Mouse (Mus musculus): ENCODE measurements around the gene Ywhaq. TPM values are rescaled to one million over a fixed set of nuclear protein-coding genes. Genes with fewer than 3 reads are reported as not detected.

Ywhaq gene
- 1,158 and 1,235 TPM in 2 replicates for polyA plus RNA-seq (2015; fragmentation: Nextera tagmentation; extraction: Ambion mirVana)

GRCm38 (mm10) chr12:21417100-21418070 is at the start of gene Ywhaq:
Gene Ywhaq, minus strand, starts transcription at chr12:21417637.
- Histone ChIP-seq H3K27ac (peak within 1 kb of the TSS; percentile 100), H3K36me3 (peaks cover 30% of the 10 kb centered on the region), H3K9ac (replicated peaks) (peak within 1 kb of the TSS; percentile 99), H3K27me3 (no peaks in the 10 kb centered on the region), H3K4me2 (replicated peaks) (peak within 1 kb of the TSS; percentile 85), H3K4me1 (replicated peaks) (peaks cover 23% of the 10 kb centered on the region), H3K9me3 (peaks cover 11% of the 10 kb centered on the region; the same call in 1 of the 2 replicates), H3K4me3 (replicated peaks) (peak within 1 kb of the TSS; percentile 75)
- under 1% methylated on average over 90 of the region's 103 CpGs for WGBS
- peak; percentile 100 for ATAC-seq

GRCm38 (mm10) chr12:21463448-21463891 is 46.0 kb upstream of the Ywhaq start:
- Histone ChIP-seq H3K9me3 (no peaks in the 10 kb centered on the region), H3K9ac (replicated peaks) (no peak overlapping the region), H3K4me1 (replicated peaks) (0 out of 2 replicates have a peak, but pooled peaks cover 3% of the 10 kb centered on the region), H3K27me3 (no peaks in the 10 kb centered on the region), H3K36me3 (no peaks in the 10 kb centered on the region), H3K4me2 (replicated peaks) (no peak overlapping the region), H3K4me3 (replicated peaks) (no peak overlapping the region), H3K27ac (no peak overlapping the region)
- ATAC-seq, result no peak
- 36% methylated on average over 5 of the region's 5 CpGs for WGBS

DNA sequence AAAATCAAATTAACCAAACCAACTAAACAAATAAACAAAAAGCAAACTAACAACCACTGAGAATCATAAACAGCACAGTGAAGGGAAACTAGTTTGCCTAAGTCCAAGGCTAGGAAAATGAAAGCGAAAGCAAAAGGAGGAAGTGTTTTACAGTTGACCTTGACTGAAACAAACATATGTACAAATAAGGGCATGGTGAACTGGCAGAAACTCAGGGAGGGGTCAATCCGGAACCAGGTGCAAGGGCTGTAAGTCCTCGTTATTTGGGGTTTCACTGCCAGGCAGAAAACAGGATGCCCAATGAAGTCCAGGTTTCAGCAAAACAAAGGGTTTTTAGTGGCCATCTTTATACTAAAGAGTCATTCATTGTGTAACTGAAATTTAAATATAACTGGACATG is 45.2 kb upstream of the Ywhaq start:
- ATAC-seq, result no peak
- Histone ChIP-seq H3K36me3 (no peaks in the 10 kb centered on the region), H3K9ac (replicated peaks) (no peak overlapping the region), H3K9me3 (no peaks in the 10 kb centered on the region), H3K27me3 (no peaks in the 10 kb centered on the region), H3K27ac (no peak overlapping the region), H3K4me3 (replicated peaks) (no peak overlapping the region), H3K4me1 (replicated peaks) (0 out of 2 replicates have a peak, but pooled peaks cover 3% of the 10 kb centered on the region), H3K4me2 (replicated peaks) (no peak overlapping the region)
- 89% methylated on average over 3 of the region's 3 CpGs for WGBS

DNA sequence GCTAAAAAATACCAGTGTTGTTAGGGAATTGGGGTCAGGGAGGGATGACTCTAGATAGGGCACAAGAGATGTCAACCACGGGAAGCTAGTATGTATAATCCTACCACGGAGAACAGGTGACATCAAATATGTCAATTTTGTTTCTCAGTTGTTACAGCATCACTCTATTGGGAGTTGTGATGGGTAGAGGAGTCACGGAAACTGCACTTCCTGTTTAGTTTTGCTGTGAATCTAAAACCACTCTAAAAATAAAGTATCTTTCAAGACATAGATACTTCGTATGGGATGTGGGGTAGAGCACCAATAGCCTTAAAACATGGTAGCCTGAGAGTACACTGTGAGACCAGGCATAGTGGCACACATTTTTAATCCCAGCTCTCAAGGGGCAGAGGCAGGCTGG is 42.2 kb upstream of the Ywhaq start:
- Histone ChIP-seq H3K27me3 (no peaks in the 10 kb centered on the region), H3K9me3 (no peaks in the 10 kb centered on the region), H3K9ac (replicated peaks) (no peak overlapping the region), H3K4me3 (replicated peaks) (no peak overlapping the region), H3K4me2 (replicated peaks) (no peak overlapping the region), H3K27ac (no peak overlapping the region), H3K4me1 (replicated peaks) (0 out of 2 replicates have a peak, but pooled peaks cover 3% of the 10 kb centered on the region), H3K36me3 (no peaks in the 10 kb centered on the region)
- 88% methylated on average over 4 of the region's 4 CpGs for WGBS
- no peak for ATAC-seq

- H3K4me1 ChIP-seq (replicated peaks), result no peaks in the 10 kb centered on the region
- no peak for ATAC-seq
- no peak overlapping the region for H3K4me2 ChIP-seq (replicated peaks)
- no peaks in the 10 kb centered on the region for H3K36me3 ChIP-seq
- no peaks in the 10 kb centered on the region for H3K27me3 ChIP-seq
- 94% methylated on average over 1 of the region's 1 CpGs for WGBS
- no peak overlapping the region for H3K9ac ChIP-seq (replicated peaks)
- H3K27ac ChIP-seq, result no peak overlapping the region
- no peak overlapping the region for H3K4me3 ChIP-seq (replicated peaks)
- H3K9me3 ChIP-seq, result no peaks in the 10 kb centered on the region
These were observed 38.6 kb upstream of the Ywhaq start for GRCm38 (mm10) chr12:21456021-21456420.

- no peak overlapping the region for H3K27ac ChIP-seq
- no peaks in the 10 kb centered on the region for H3K9me3 ChIP-seq
- H3K4me3 ChIP-seq (replicated peaks), result no peak overlapping the region
- H3K4me1 ChIP-seq (replicated peaks), result no peaks in the 10 kb centered on the region
- H3K27me3 ChIP-seq, result no peaks in the 10 kb centered on the region
- no peaks in the 10 kb centered on the region for H3K36me3 ChIP-seq
- no peak for ATAC-seq
- H3K9ac ChIP-seq (replicated peaks), result no peak overlapping the region
- H3K4me2 ChIP-seq (replicated peaks), result no peak overlapping the region
- 26% methylated on average over 1 of the region's 1 CpGs for WGBS
These were observed 34.3 kb upstream of the Ywhaq start for GRCm38 (mm10) chr12:21451752-21452151.

- 96% methylated on average over 2 of the region's 2 CpGs for WGBS
These were observed 33.9 kb upstream of the Ywhaq start for GRCm38 (mm10) chr12:21451351-21451750.

GRCm38 (mm10) chr12:21443783-21444182 is 26.3 kb upstream of the Ywhaq start:
- H3K27ac ChIP-seq, result no peak overlapping the region
- H3K36me3 ChIP-seq, result no peaks in the 10 kb centered on the region
- no peaks in the 10 kb centered on the region for H3K9me3 ChIP-seq
- H3K4me2 ChIP-seq (replicated peaks), result no peak overlapping the region
- H3K4me3 ChIP-seq (replicated peaks), result no peak overlapping the region
- peaks cover 4% of the 10 kb centered on the region; the same call in 1 of the 2 replicates for H3K4me1 ChIP-seq (replicated peaks)
- no peak overlapping the region for H3K9ac ChIP-seq (replicated peaks)
- 94% methylated on average over 3 of the region's 3 CpGs for WGBS
- no peak for ATAC-seq
- no peaks in the 10 kb centered on the region for H3K27me3 ChIP-seq

More at GRCm38 (mm10) chr12:21451351-21451750, 33.9 kb upstream of the Ywhaq start:
- Histone ChIP-seq H3K9me3 (no peaks in the 10 kb centered on the region), H3K27ac (no peak overlapping the region), H3K36me3 (no peaks in the 10 kb centered on the region), H3K9ac (replicated peaks) (no peak overlapping the region), H3K4me2 (replicated peaks) (no peak overlapping the region), H3K4me3 (replicated peaks) (no peak overlapping the region), H3K27me3 (no peaks in the 10 kb centered on the region), H3K4me1 (replicated peaks) (no peaks in the 10 kb centered on the region)
- ATAC-seq, result no peak

GRCm38 (mm10) chr12:21441870-21442269 is 24.4 kb upstream of the Ywhaq start:
- Histone ChIP-seq H3K4me1 (replicated peaks) (peaks cover 5% of the 10 kb centered on the region; the same call in 1 of the 2 replicates), H3K9me3 (no peaks in the 10 kb centered on the region), H3K27ac (no peak overlapping the region), H3K4me3 (replicated peaks) (no peak overlapping the region), H3K27me3 (no peaks in the 10 kb centered on the region), H3K4me2 (replicated peaks) (no peak overlapping the region), H3K36me3 (no peaks in the 10 kb centered on the region), H3K9ac (replicated peaks) (no peak overlapping the region)
- no peak for ATAC-seq
- 92% methylated on average over 1 of the region's 1 CpGs for WGBS

- Histone ChIP-seq H3K4me3 (replicated peaks) (no peak overlapping the region), H3K27me3 (no peaks in the 10 kb centered on the region), H3K4me2 (replicated peaks) (no peak overlapping the region), H3K9me3 (no peaks in the 10 kb centered on the region), H3K4me1 (replicated peaks) (peaks cover 5% of the 10 kb centered on the region; the same call in 1 of the 2 replicates), H3K36me3 (no peaks in the 10 kb centered on the region), H3K9ac (replicated peaks) (no peak overlapping the region), H3K27ac (no peak overlapping the region)
- 58% methylated on average over 9 of the region's 9 CpGs for WGBS
- ATAC-seq, result no peak
These were observed 22.0 kb upstream of the Ywhaq start for GRCm38 (mm10) chr12:21439428-21439827.

DNA sequence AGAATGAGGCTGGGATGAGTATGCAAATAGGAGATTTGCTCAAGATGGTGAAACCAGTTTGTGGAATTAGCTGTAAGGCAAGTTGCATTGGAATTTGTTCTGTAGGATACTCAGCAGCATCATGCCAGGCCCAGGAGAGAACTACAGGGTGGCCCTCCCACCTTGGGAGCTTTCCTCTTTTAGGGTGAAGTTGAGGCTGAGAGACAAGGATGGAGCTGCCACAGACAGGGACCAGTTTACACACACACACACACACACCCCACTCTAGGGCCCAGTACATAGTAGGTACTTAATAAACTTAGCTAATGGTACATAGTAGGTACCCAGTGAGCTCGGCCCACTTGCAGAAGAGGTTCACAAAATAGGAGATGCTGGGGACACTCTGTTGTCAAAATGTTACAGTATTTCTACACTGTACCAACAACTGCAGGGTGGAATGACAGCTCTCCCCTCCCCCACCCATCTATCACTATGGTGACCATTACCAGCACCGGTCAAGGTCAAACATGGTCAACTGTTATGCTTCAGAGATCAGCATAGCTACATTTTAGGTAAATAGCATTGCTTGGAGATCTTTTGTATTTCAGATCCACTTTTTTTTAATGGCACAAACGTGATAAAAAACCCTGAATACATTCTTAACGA is 21.4 kb upstream of the Ywhaq start:
- no peaks in the 10 kb centered on the region for H3K36me3 ChIP-seq
- H3K9ac ChIP-seq (replicated peaks), result no peak overlapping the region
- H3K4me3 ChIP-seq (replicated peaks), result no peak overlapping the region
- H3K4me1 ChIP-seq (replicated peaks), result peaks cover 5% of the 10 kb centered on the region; the same call in 1 of the 2 replicates
- H3K9me3 ChIP-seq, result no peaks in the 10 kb centered on the region
- no peak overlapping the region for H3K27ac ChIP-seq
- no peaks in the 10 kb centered on the region for H3K27me3 ChIP-seq
- 69% methylated on average over 4 of the region's 4 CpGs for WGBS
- H3K4me2 ChIP-seq (replicated peaks), result no peak overlapping the region
- peak; percentile 27; the same call in 1 of the 2 replicates for ATAC-seq

GRCm38 (mm10) chr12:21438294-21438693 is 20.9 kb upstream of the Ywhaq start:
- Histone ChIP-seq H3K27me3 (no peaks in the 10 kb centered on the region), H3K36me3 (no peaks in the 10 kb centered on the region), H3K4me1 (replicated peaks) (peaks cover 5% of the 10 kb centered on the region; the same call in 1 of the 2 replicates), H3K27ac (no peak overlapping the region), H3K4me2 (replicated peaks) (no peak overlapping the region), H3K9me3 (no peaks in the 10 kb centered on the region), H3K9ac (replicated peaks) (no peak overlapping the region), H3K4me3 (replicated peaks) (no peak overlapping the region)
- 85% methylated on average over 3 of the region's 3 CpGs for WGBS
- no peak for ATAC-seq
